Mouse (Mus musculus): Measurements from ENCODE around the gene Rbm39.

Gene Rbm39

DNA sequence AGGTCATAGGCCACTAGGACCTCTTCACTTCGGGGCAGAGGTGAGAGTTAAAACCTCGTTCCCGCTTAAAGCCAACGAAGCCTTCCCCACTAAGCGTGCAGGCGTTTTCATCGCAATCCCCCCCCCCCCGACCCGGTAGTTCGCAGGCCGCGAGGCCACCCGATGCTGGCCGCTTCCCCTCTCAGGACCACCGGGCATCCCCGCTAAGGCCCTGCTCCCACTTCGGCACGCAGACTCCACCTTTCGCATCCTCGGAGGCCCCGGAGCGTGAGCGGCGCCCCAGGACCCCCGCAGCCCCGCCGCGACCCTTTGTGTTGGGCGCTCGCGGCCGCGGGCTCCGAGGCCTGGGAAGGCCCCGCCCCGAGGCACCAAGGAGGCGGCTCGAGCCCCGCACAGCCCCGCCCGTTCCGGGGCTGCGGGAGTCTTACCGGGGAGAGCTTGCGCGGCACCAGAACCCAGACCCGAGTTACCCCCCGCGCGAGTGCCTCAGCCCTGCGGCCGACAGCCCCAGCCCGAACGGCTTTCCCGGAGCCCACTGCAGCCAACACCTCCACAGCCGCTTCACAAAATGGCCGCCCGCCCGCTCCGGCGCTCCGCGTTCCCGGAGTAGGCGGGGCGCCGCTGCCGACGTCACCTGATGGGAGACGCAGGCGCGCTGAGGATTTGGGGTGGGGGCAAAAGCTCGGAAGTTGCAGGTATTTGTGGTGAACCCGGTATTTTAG lies 68.5 kb downstream of the Rbm39 start, which contains the start of the genes Cpne1 and Rbm12:
Gene Cpne1 (minus strand): TSS at position 608 of the 722 bp plus-strand sequence.
Gene Rbm12 (minus strand): TSS at position 621 of the 722 bp plus-strand sequence.
- DNase-seq (ENCODE audit: low read depth, low spot score) = peak; percentile 95

DNA sequence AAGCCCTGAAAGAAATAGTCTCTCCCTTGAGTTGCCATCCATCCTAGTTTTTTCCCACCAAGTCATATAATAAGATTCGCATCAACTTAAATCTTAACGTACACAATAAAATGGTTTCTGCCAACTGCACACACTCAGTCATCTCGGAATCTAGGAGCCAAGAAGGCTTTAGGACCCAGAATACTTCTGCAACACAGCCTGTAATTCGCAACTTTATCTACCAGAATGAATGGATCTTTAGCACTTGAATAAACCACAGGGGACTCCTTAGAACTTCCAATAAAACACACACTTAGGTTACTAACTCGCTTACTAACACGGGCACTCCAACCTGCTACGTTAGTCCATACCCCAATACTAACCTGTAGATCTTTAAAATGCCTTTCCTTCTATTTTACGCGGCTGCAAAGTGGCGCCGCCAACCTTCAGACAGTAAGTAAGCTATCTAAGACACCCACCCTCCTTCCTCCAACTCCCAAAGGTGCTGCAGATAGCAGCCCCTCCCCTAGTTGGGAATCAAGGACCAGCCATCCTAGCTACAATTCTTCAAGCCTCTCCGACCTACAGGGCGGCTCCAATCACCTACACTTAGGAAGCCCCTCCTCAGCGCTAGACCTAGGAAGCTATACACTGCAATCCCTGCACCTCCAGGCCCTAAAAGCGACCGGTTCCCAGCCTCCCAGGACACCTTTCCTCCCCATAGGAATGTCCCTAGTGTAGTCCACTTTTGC lies 69.2 kb downstream of the Rbm39 start:
- DNase-seq (ENCODE audit: low read depth, low spot score) = peak; percentile 42

Data from CD4-positive helper T cell, adult 2 months (primary cell).